Mouse (Mus musculus) gastrocnemius, postnatal 25 days (tissue): ENCODE data around the gene Usp30. TPM values are rescaled to one million over a fixed set of nuclear protein-coding genes. Genes with fewer than 3 reads are reported as not detected.

Source experiments
- DNase-seq: peaks from one replicate; pipeline ENCODE4 v3.0.0; 2022
- total RNA-seq, 2 experiments: library from RNA; stranded (reverse); gene quantifications; 1 replicate in 1 of 2; 2 replicates in 1 of 2; pipeline ENCODE4 v1.2.3; 2021

Gene Usp30
- total RNA-seq, 2 experiments from 2014 or later: 6.8 to 7.2 TPM

DNA sequence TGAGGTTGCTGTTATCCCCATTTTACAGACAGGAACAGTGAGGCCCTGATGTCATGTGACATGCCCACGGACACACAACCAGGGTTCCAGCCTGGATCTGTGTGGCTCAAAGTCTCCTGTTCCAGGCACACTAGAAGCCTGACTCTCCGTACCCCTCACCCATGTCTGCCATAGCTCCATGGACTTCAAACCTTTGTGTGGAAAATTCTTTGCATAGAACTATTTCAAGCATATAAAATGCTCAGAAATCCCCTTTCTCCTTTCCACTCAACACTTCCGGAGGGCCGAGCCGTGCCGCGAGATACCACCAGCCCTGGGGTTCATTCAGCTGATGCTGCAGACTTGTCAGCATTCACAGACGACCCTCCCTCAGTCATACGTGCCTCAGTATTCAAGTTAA lies 2.3 kb downstream of the Usp30 start:
- no peak for DNase-seq

- DNase-seq: no peak
These were observed 2.7 kb downstream of the Usp30 start for GRCm38 (mm10) chr5:114067982-114068381.

DNA sequence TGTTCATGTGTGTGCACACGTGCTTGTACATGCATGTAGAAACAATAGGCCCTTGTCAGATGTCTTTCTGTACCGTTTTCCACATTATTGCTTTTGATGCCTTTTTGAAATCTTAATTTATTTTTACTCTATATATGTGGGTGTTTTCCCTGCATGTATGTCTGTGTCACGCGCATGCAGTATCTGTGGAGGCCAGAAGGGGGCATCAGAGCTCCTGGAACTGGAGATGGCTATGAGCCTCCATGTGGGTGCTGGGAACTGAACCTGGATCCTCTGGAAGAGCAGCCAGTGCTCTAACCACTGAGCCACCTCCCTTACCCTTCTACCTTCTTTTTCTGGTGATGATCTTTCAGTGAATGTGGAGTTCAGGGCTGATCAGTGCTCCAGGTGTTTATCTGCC lies 5.6 kb downstream of the Usp30 start:
- no peak for DNase-seq

GRCm38 (mm10) chr5:114072262-114072661 lies 7.0 kb downstream of the Usp30 start:
- DNase-seq: no peak

- DNase-seq: no peak
These were observed 11.7 kb downstream of the Usp30 start for GRCm38 (mm10) chr5:114077009-114077408.

GRCm38 (mm10) chr5:114085501-114085900 lies 20.2 kb downstream of the Usp30 start:
- no peak for DNase-seq

- no peak for DNase-seq
These were observed 22.7 kb downstream of the Usp30 start for GRCm38 (mm10) chr5:114087875-114088480.

DNA sequence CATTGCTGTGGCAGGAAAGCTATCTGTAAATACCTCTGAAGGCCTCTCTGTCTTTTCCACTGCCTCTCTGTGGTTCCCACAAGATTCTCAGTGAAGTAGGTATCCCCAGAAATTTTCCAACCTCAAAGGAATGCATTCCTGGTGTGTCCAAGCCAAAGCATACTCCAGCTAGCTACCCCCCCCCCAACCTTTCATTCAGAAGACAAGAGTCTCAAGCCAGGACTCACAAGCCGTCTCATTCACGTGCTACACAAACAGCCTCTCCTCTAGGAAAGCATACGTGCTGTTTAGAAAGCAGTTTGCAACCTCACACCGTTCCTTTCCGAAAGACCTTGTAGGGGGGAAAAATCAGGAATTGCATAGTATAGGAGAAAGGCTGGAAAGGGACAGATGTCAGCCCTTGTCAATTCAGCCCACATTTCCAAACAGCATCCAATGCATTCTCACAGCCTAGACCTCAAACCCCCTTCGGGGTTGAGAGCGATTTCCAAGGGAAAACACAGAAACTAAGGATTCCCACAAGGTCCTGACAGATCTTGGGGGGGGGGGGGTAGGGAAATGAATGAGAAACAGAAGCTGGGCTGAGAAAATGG lies 25.3 kb downstream of the Usp30 start:
- no peak for DNase-seq

DNA sequence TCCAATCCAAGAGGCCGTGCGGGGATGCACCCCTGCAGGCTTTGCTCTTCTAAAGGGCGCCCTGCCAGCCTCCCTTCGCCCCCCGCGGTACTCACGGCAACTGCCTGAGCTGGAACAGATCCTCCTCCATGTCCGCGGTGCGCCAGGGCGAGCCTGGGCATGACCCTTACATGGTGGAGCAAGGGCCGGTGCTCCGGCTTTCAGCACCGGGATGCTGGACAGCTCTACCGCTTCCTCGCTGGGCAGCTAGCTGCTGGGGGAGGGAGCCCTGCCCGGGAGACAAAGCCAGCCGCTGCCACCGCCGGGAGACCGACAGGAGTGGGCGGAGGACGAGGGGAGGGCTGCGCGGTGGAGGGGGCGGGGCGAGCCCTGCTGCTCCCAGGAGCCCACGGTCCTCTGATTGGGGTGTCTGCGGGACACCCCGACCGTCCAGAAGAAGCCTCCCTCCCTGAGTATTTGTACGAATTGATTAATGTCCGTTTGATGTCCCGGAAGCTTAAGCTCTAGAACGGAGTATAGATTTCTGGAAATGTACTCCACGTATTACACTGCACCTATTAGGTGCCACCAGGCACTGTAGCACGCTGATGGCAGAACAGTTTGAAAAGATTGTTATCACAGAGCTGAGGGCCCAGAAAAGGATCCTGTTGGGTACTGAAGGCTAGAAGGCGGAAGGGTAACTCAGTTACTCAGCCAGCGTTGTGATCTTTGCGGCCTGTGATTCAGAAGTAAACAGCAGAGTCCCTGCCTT lies 26.0 kb downstream of the Usp30 start, which contains the start of gene Svop:
Gene Svop (minus strand): TSS at position 514 of the 751 bp plus-strand sequence.
- DNase-seq: peak; percentile 52

GRCm38 (mm10) chr5:114099709-114100389 lies 34.6 kb downstream of the Usp30 start:
- DNase-seq: peak; percentile 90

DNA sequence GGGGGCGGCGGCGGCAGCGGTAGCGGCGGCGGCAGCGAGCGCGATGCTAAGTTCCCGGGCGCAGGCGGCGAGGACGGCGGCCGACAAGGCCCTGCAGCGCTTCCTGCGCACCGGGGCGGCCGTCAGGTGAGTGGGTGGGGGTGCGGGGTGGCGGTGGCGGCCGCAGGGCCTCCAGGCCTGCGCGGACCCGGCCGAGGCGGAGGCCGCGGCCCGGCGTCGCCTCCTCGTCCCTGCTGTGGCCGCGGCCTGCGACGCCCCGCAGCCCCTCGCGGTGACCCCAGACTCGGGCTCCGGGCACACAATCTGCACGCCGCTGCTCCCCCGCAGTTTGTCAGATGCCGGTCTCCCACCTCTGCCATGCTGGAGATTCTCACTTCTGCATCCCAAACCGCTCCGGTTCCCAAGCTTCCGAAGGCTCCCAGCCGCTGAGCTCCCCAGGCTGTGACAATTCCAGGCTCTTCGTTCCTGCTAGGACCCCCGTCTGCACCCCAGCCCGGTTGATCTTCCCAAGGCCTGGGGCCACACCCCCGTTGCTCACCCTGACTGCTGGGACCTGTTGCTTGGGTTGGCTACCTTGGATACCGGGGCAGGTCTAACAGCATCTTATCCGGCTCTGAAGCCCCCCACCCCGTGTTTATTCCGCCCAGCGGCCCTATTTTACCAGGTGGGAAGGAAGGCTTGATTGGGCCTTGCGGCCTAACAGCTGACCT lies 35.3 kb downstream of the Usp30 start:
- no peak for DNase-seq

GRCm38 (mm10) chr5:114101873-114102272 lies 36.6 kb downstream of the Usp30 start:
- no peak for DNase-seq

GRCm38 (mm10) chr5:114102807-114103206 lies 37.5 kb downstream of the Usp30 start:
- DNase-seq: no peak

DNA sequence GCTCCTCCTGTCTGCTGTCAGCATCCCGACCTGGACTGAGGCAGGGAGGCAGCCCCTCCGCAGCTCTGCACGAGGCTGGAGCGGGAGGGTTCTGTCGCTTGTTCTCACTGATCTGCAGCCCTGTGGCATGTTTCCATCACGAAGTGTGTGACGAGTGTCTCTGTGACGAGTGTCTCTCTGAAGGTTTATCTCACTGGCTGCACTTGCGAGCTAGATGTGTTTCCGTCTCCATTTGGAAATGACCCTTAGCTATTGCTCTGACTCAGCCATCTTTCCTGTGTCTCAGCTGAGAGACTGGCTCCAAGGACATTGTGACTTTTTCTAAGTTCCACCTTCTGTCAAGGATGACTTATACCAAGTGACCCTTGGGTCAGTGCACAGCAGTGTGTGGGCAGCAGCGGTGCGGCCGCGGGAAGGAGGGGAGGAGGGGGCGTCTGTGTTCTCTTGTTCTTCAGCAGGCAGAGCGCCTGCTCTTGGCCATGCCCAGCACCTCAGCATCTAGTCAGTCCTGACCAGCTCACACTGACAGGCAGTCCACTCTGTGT lies 41.2 kb downstream of the Usp30 start:
- DNase-seq: no peak

DNA sequence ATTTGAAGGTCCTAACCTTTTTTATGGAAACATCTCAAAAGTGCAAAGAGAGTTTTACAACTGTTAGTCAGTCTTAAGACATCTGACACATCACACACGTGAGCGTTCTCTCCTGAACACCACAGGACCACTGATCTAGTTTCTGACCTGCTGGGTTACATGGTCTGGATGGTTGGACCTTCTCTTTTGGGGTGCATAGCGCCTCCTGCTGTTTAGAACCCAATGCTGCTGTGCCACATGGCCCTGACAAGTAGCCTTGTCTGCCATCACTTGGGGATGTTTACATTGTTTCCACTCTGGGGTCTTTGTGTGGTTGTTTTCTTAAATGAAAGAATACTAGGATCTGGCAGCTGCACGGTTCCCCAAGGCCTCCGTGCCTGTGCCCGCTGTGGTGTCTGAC lies 48.1 kb downstream of the Usp30 start:
- no peak for DNase-seq

- DNase-seq: no peak
These were observed 49.8 kb downstream of the Usp30 start for GRCm38 (mm10) chr5:114115030-114115429.

GRCm38 (mm10) chr5:114116586-114116985 lies 51.3 kb downstream of the Usp30 start:
- DNase-seq: no peak

- no peak for DNase-seq
These were observed 54.5 kb downstream of the Usp30 start for GRCm38 (mm10) chr5:114119806-114120205.

DNA sequence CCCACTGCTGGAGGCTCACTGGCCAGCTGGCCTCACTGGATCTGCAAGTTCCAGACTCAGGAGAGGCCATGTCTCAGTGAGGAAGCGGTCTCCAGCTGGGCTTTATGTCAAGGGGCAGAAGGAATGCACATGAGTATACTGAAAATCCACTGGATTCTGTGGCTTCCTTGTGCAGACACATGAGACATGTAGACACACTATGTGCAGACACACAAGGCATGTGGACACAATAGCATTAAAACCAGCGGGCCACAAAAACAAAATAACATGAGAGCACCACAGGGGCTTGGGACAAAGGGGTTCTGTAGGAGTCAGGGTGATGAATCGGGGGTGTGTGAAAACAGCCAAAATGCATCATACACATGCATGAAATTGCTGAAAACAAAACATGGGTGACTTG lies 60.7 kb downstream of the Usp30 start:
- DNase-seq: no peak

GRCm38 (mm10) chr5:114126499-114127244 lies 61.4 kb downstream of the Usp30 start:
- DNase-seq: no peak
